Comparison of ENCODE assay signal across 12 mouse cellular contexts in the genomic region with DNA sequence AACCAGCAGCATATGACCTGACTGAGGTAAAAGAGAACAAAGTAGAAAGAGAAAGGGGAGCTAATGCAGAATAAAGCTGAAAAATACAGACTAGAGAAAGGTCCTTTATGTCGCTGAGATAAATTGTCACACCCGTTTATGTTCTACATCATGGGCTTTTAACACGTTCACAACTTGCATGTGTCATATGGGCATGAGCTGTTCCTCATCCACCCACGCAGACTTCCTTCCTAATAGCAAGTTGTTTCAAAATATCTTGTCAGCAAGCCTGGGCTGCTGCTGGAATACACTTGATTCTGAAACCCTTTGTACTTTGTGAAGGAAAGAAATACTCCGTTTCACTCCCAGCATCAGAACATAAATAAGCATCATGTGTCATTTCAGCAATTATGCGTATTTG.
A peak's percentile ranks its signal among the peaks of the same experiment; 100 is the strongest.
DNase-seq lines count a peak whose midpoint lies in the region; ATAC-seq lines count a peak whose summit lies in the region.
"Had no signal": no experiment of that assay in that cellular context is flagged by ENCODE, and none has a peak within 500 bp of the region (broad histone marks: within the 10 kb centered on the region; RNA-seq: fewer than 3 reads in every experiment).

No protein-coding gene starts in this region.

- H3K9me3 ChIP-seq in heart, embryonic 10.5 days = no peaks in the 10 kb centered on the region
- no peaks in the 10 kb centered on the region for H3K9me3 ChIP-seq in neural tube, embryonic 11.5 days (ENCODE audit: control insufficient read depth, low read length)
- no peaks in the 10 kb centered on the region for H3K9me3 ChIP-seq in midbrain, embryonic 16.5 days (replicated peaks; ENCODE audit: control insufficient read depth, low read length, poor library complexity, severe bottlenecking)
- H3K9me3 ChIP-seq: forebrain, embryonic 15.5 days; liver, embryonic 13.5 days had no signal

- H3K4me1 ChIP-seq in heart, embryonic 10.5 days = no peaks in the 10 kb centered on the region
- H3K4me1 ChIP-seq in neural tube, embryonic 11.5 days (ENCODE audit: control insufficient read depth, insufficient read depth, low read length) = no peaks in the 10 kb centered on the region
- no peaks in the 10 kb centered on the region for H3K4me1 ChIP-seq in midbrain, embryonic 16.5 days (ENCODE audit: control insufficient read depth, insufficient read depth, low read length)
- H3K4me1 ChIP-seq: forebrain, embryonic 15.5 days; liver, embryonic 13.5 days had no signal

- DNase-seq in heart, adult 11 months = peak; percentile 92
- DNase-seq in heart, embryonic 10.5 days (ENCODE audit: low spot score) = no peak
- peak; percentile 12 for DNase-seq in neural tube, embryonic 11.5 days (ENCODE audit: low spot score)
- DNase-seq in neural tube, embryonic 10.5 days (ENCODE audit: extremely low spot score, low spot score) = no peak
- no peak for DNase-seq in cerebellum, adult 8-10 months
- DNase-seq: kidney, adult 11 months; liver, embryonic 13.5 days; thymus, adult 18-20 months had no signal

- WGBS in heart, embryonic 10.5 days = 60% methylated on average over 6 of the region's 6 CpGs
- 88% methylated on average over 6 of the region's 6 CpGs for WGBS in neural tube, embryonic 11.5 days
- 86% methylated on average over 6 of the region's 6 CpGs for WGBS in midbrain, embryonic 16.5 days

- H3K36me3 ChIP-seq in heart, embryonic 10.5 days = no peaks in the 10 kb centered on the region
- no peaks in the 10 kb centered on the region for H3K36me3 ChIP-seq in neural tube, embryonic 11.5 days (ENCODE audit: control insufficient read depth, insufficient read depth, low read length)
- H3K36me3 ChIP-seq in midbrain, embryonic 16.5 days (ENCODE audit: control insufficient read depth, insufficient read depth, low read length) = no peaks in the 10 kb centered on the region
- H3K36me3 ChIP-seq: forebrain, embryonic 15.5 days; liver, embryonic 13.5 days had no signal

- no peak overlapping the region for H3K4me3 ChIP-seq in heart, embryonic 10.5 days
- no peak overlapping the region for H3K4me3 ChIP-seq in neural tube, embryonic 11.5 days (ENCODE audit: low read depth, low read length)
- no peak overlapping the region for H3K4me3 ChIP-seq in midbrain, embryonic 16.5 days (ENCODE audit: low read depth, low read length)
- H3K4me3 ChIP-seq: forebrain, embryonic 15.5 days; liver, embryonic 13.5 days had no signal

- no peak overlapping the region for H3K9ac ChIP-seq in neural tube, embryonic 11.5 days (ENCODE audit: low read length)
- H3K9ac ChIP-seq in midbrain, embryonic 16.5 days (ENCODE audit: low read depth, low read length) = no peak overlapping the region
- H3K9ac ChIP-seq: forebrain, embryonic 15.5 days; liver, embryonic 13.5 days had no signal

- no peaks in the 10 kb centered on the region for H3K27me3 ChIP-seq in heart, embryonic 10.5 days (ENCODE audit: insufficient read depth, poor library complexity, severe bottlenecking)
- no peaks in the 10 kb centered on the region for H3K27me3 ChIP-seq in neural tube, embryonic 11.5 days (ENCODE audit: control insufficient read depth, insufficient read depth, low read length)
- H3K27me3 ChIP-seq in midbrain, embryonic 16.5 days (ENCODE audit: control insufficient read depth, insufficient read depth, low read depth, low read length) = no peaks in the 10 kb centered on the region
- H3K27me3 ChIP-seq: forebrain, embryonic 15.5 days; liver, embryonic 13.5 days had no signal

- H3K27ac ChIP-seq in heart, embryonic 10.5 days = no peak overlapping the region
- H3K27ac ChIP-seq in neural tube, embryonic 11.5 days (ENCODE audit: low read depth, low read length) = no peak overlapping the region
- no peak overlapping the region for H3K27ac ChIP-seq in midbrain, embryonic 16.5 days (ENCODE audit: low read length)
- H3K27ac ChIP-seq: forebrain, embryonic 15.5 days; liver, embryonic 13.5 days had no signal

- no peak overlapping the region for H3K4me2 ChIP-seq in neural tube, embryonic 11.5 days (ENCODE audit: low read depth)
- H3K4me2 ChIP-seq in midbrain, embryonic 16.5 days (ENCODE audit: low read length) = no peak overlapping the region
- H3K4me2 ChIP-seq: forebrain, embryonic 15.5 days; liver, embryonic 13.5 days had no signal

- ATAC-seq in neural tube, embryonic 11.5 days (ENCODE audit: insufficient read depth, low FRiP score, low TSS enrichment) = no peak
- peak; percentile 12 to 42; a peak in 1 of 4 replicates for ATAC-seq in hematopoietic stem cell, adult 5-6 weeks (replicated peaks in 1 of 2; ENCODE audit: insufficient read depth in 1 of 2, low FRiP score in 2 of 2, low TSS enrichment in 1 of 2, low read depth in 1 of 2, poor library complexity in 2 of 2, severe bottlenecking in 2 of 2)
- peak; percentile 78 for ATAC-seq in megakaryocyte progenitor cell, adult 5-6 weeks (replicated peaks; ENCODE audit: poor library complexity)
- ATAC-seq in midbrain, embryonic 16.5 days = no peak
- ATAC-seq: forebrain, embryonic 15.5 days had no signal

Comparison
In these comparisons a context has a peak if more than half of its experiments do, and no peak if none do; other contexts are left out.
1. DNase-seq: peak in heart, adult 11 months (single experiment) and neural tube, embryonic 11.5 days (single experiment); none in heart, embryonic 10.5 days (single experiment), neural tube, embryonic 10.5 days (single experiment) and cerebellum, adult 8-10 months (single experiment).
2. ATAC-seq: peak in hematopoietic stem cell, adult 5-6 weeks (2 of 2) and megakaryocyte progenitor cell, adult 5-6 weeks (single experiment); none in neural tube, embryonic 11.5 days (single experiment) and midbrain, embryonic 16.5 days (single experiment).